Mouse (Mus musculus): ENCODE results near the gene Col8a1.

- TF ChIP-seq CTCF (IDR thresholded peaks at IDR 0.05), result no peak
- TF ChIP-seq EP300 (IDR thresholded peaks at IDR 0.05), result no peak
Observed at GRCm38 (mm10) chr16:57759862-57760261, 5.3 kb upstream of the Col8a1 start.

Data from lung, postnatal 0 days (tissue).